Mouse (Mus musculus) ovary, adult 2 months (tissue): Measurements from ENCODE around the gene Tcp11x2. TPM values are rescaled to one million over a fixed set of nuclear protein-coding genes. Genes with fewer than 3 reads are reported as not detected.

ENCODE experiments used
- polyA plus RNA-seq: library from polyadenylated mRNA; depleted of rRNA; stranded (reverse); fragments of >200 nt; gene quantifications from 2 replicates; pipeline ENCODE4 v1.2.3, GENCODE M21; 2012; rRNA removed

Gene Tcp11x2
- not detected in 2 replicates for polyA plus RNA-seq

GRCm38 (mm10) chrX:135693633-135694032, at the start of gene Tcp11x2:
TSS of gene Tcp11x2 (minus strand) at chrX:135693790.

DNA sequence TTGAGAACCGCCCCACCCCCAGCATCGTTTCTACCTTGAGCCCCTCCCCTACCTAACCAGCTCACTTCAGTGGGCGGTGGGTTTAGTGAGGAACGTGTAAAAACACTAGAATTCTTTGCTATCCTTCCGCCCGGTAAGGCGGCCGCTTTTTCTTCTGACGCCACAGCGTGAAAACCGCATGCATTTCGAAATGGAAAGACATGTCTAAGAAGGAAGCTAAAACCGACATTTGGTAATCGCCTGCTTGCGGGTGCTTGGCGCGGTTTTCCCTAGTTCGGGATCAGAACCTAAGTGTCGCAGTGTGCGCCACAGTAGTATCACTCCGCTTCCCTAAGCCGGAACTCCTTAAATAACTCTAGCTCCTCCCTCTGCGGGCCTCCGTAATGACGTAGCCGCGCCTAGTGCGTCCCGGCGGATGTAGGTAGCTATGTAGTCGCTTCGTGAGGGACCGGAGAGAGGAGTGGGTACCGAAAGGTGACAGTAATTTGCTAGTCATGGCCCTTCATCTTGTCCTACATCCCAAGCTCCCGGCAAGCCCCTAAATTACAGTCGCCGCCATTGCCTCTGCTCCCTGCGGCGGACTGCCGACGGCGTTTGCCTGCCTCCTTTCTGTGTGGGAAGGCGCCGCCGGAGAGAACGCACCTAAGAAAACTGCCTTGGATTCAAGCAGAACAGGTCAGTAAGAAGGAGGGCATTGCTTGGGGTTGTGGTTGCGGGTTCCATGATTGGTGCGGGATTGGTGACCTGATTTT, 48.9 kb upstream of the Tcp11x2 start, which contains the start of the genes Armcx5 and Gprasp1:
TSS of gene Armcx5 (plus strand) at position 430 of the 752 bp plus-strand sequence.
TSS of gene Gprasp1 (plus strand) at position 430 of the 752 bp plus-strand sequence.

DNA sequence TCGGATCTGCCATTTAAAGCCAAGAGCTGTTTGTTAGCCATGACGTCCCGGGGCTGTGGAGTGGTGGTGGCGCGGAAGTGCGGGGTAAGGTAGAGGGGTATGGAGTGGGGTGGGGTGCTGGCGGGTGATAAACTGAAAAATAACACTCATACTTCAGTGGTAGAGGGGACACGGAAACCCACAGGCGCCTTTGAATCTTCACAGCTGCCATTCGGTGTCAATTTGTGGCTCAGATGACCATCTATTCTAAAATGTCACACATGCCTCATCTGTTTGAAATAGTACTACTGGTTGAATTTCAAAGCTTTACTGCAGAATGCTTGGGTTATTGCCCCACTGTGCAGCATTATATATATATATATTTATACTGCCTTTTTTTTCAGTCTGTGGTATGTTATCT, 31.6 kb upstream of the Tcp11x2 start, which contains the start of gene Tmsb15a:
TSS of gene Tmsb15a (minus strand) at position 101 of the 400 bp plus-strand sequence.

DNA sequence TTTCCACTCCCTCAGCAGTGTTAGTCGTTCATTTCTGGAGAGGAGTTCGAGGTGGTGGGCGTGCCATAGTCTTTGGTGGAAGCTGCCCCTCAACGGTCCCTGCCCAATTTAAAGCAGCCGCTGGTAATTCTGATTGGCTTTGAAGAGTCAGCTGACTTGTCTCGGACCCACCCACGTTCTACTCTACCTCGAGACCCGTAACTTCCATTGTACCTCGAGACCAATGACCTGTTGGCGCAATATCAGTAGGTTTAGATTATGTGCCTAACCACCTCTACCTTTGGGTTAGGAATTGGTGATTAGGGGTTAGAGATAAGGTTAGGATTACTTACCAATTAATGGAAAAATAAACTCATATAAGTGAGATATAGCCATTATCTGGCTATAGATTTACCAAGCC, 66.0 kb downstream of the Tcp11x2 start, which contains the start of gene Prame:
TSS of gene Prame (minus strand) at position 101 of the 400 bp plus-strand sequence.

Other genes with a start within 250 kb of the Tcp11x2 start
- gene AV320801, start 199.2 kb downstream of the Tcp11x2 start, polyA plus RNA-seq: not detected in 2 replicates
- gene Nxf7, start 95.0 kb downstream of the Tcp11x2 start, polyA plus RNA-seq: not detected in 2 replicates
- gene Prame, start 66.1 kb downstream of the Tcp11x2 start, polyA plus RNA-seq: not detected in 2 replicates
- not detected in 2 replicates for gene Tmsb15a, start 31.5 kb upstream of the Tcp11x2 start, polyA plus RNA-seq
- gene Armcx5, start 48.9 kb upstream of the Tcp11x2 start, polyA plus RNA-seq: 1.4 and 1.5 TPM in 2 replicates
- gene Gprasp1, start 48.9 kb upstream of the Tcp11x2 start, polyA plus RNA-seq: 22.1 and 24.1 TPM in 2 replicates
- 7.4 and 8.4 TPM in 2 replicates for gene Bhlhb9, start 103.8 kb upstream of the Tcp11x2 start, polyA plus RNA-seq
- 17.5 and 18.7 TPM in 2 replicates for gene Gprasp2, start 145.2 kb upstream of the Tcp11x2 start, polyA plus RNA-seq